Mouse (Mus musculus) B cell, adult (primary cell): Measurements from ENCODE around the gene Nrp2. TPM values are rescaled to one million over a fixed set of nuclear protein-coding genes. Genes with fewer than 3 reads are reported as not detected.

Experiments
- total RNA-seq: library from RNA; stranded (reverse); gene quantifications from 4 replicates; pipeline ENCODE4 v1.2.4, GENCODE M21; 2023; ENCODE audit not compliant: inconsistent age

Gene Nrp2
- total RNA-seq, result 9.7 to 11.3 TPM (median 10.3 TPM) in 4 replicates

DNA sequence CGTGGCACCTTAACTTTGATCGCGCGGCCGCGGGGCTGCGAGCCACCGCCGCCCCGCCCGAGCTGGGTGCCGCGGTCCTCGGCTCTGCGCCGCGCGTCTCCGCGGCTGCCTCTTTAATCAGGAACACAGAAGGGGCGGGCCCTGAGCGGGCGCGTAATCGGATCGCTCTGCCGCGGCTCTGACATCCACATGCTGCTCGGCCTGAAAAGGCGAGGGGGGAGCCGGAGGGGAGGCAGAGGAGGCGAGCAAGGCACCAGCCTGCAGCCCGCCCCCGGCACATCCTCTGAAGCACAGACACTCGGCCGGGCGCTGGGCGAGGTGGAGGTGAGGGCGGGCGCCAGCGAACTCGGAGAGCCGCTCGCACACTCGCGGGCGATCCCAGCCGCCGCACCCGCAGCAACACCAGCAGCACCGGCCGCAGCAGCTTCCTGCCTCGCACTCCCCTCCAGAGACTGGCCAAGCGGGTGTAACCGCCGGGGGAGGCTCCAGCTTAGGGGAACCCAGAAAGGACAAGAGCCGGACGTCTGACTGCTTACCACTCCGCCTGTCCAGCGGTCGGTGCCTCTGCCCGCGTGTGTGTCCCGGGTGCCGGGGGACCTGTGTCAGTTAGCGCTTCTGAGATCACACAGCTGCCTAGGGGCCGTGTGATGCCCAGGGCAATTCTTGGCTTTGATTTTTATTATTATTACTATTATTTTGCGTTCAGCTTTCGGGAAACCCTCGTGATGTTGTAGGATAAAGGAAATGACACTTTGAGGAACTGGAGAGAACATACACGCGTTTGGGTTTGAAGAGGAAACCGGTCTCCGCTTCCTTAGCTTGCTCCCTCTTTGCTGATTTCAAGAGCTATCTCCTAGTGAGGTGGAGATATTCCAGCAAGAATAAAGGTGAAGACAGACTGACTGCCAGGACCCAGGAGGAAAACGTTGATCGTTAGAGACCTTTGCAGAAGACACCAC lies at the start of gene Nrp2:
Gene Nrp2 (plus strand): TSS at position 128 of the 959 bp plus-strand sequence.

